Mouse (Mus musculus) lung, embryonic 14.5 days (tissue): ENCODE data around the gene Zswim4. TPM values are rescaled to one million over a fixed set of nuclear protein-coding genes. Genes with fewer than 3 reads are reported as not detected.

Source experiments
- ATAC-seq: fragments of 200-750 bp; cut with Nextera tagmentation; 2 replicates; pipeline ENCODE4 v1.8.0; 2017; ENCODE audit warnings: mild to moderate bottlenecking, moderate TSS enrichment, moderate library complexity; ENCODE audit not compliant: insufficient read depth
- DNase-seq: peaks from one replicate; pipeline ENCODE4 v3.0.0-alpha.2; 2015
- H3K27ac ChIP-seq: fragments of 300-500 bp; sonication (generic); 2 replicates; pipeline ENCODE4 v1.5.1; 2014; ENCODE audit warnings: low read depth, mild to moderate bottlenecking, moderate library complexity
- H3K27me3 ChIP-seq: fragments of 300-500 bp; sonication (generic); 2 replicates; pipeline ENCODE4 v1.6.1; 2014; ENCODE audit warnings: low read length, control low read depth; ENCODE audit not compliant: insufficient read depth
- H3K36me3 ChIP-seq: fragments of 300-500 bp; sonication (generic); 2 replicates; pipeline ENCODE4 v1.6.1; 2014; ENCODE audit warnings: control low read depth; ENCODE audit not compliant: insufficient read depth
- H3K4me1 ChIP-seq: fragments of 300-500 bp; sonication (generic); 2 replicates; pipeline ENCODE4 v1.6.1; 2014; ENCODE audit warnings: antibody characterized with exemption, control low read depth; ENCODE audit not compliant: insufficient read depth
- H3K4me2 ChIP-seq: fragments of 300-500 bp; sonication (generic); 2 replicates; pipeline ENCODE4 v1.6.1; 2014; ENCODE audit warnings: mild to moderate bottlenecking
- H3K4me3 ChIP-seq: fragments of 300-500 bp; sonication (generic); 2 replicates; pipeline ENCODE4 v1.5.1; 2014; ENCODE audit warnings: low read depth, low read length
- H3K9ac ChIP-seq: fragments of 300-500 bp; sonication (generic); 2 replicates; pipeline ENCODE4 v1.6.1; 2014
- H3K9me3 ChIP-seq: fragments of 300-500 bp; sonication (generic); 2 replicates; pipeline ENCODE4 v1.6.1; 2016; ENCODE audit warnings: low read depth, low read length, control low read depth
- CTCF ChIP-seq: IDR thresholded peaks from 2 replicates; pipeline ENCODE4 v1.5.1; 2016; ENCODE audit warnings: antibody characterized with exemption, low read depth
- WGBS: fragments of 180-500 bp; shearing (Covaris S2); extraction: QIAGEN DNeasy Blood & Tissue Kit; methylation state at CpG from one replicate; pipeline ENCODE4 v1.1.7; 2014; 5-methylcytosine and 5-hydroxymethylcytosine counted together
- polyA plus RNA-seq: library from polyadenylated mRNA; unstranded; fragments of >200 nt; fragmentation: Nextera tagmentation; extraction: Ambion mirVana; gene quantifications from 2 replicates; pipeline ENCODE4 v1.2.1, GENCODE M21; 2014

Zswim4 gene
- polyA plus RNA-seq, 1 experiment from 2014 or later = 14.4 TPM

DNA sequence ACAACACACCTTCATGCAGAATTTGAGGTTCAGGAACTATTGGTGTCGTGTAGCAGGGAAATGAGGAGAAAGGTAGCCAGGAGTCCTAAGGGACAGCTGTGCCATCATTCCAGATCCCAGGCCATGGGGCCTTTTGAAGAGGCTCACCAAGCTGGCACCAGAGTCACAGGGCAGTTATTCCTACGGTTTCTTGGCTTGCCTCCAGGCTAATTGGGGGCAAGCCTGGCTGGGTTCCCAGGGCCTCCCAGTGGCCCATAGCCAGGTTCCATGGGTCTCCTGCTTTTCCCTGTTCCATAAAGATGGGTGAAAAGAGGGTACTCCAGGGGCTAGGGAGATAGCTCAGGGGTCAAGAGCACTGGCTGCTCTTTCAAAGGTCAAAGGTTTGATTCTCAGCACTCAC, 5.0 kb upstream of the Zswim4 start:
- Histone ChIP-seq H3K27ac (no peak overlapping the region), H3K4me3 (no peak overlapping the region), H3K27me3 (no peaks in the 10 kb centered on the region), H3K4me1 (0 out of 2 replicates have a peak, but pooled peaks cover 2% of the 10 kb centered on the region), H3K9ac (no peak overlapping the region), H3K36me3 (peaks cover 25% of the 10 kb centered on the region), H3K4me2 (no peak overlapping the region), H3K9me3 (no peaks in the 10 kb centered on the region)
- DNase-seq (no peak), ATAC-seq (no peak)
- TF ChIP-seq CTCF = no peak
- 60% methylated on average over 2 of the region's 2 CpGs for WGBS

DNA sequence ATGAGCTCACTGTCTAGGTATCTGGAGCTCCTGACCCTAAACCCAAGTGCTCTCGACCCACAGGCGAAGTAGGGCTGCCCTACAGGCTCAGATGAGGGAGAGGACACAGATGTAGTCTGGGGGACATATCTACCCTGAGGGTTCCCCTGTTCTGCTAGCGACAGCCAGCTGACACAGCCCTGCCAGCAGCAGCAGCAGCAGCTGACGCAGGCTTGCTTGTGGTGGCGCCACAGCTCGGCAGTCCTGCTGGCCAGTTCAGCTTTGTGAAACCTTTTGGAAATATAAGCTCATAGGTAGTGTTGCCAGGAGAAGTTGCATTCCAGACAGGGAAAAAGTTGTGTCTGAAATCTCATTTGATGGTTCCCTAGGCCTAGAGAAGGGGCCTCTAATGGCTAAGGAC, 4.3 kb upstream of the Zswim4 start:
- no peak for DNase-seq
- TF ChIP-seq CTCF = no peak
- H3K36me3 ChIP-seq = peaks cover 18% of the 10 kb centered on the region
- ATAC-seq = no peak
- H3K27me3 ChIP-seq = no peaks in the 10 kb centered on the region
- H3K9ac ChIP-seq = no peak overlapping the region
- H3K4me1 ChIP-seq = 0 out of 2 replicates have a peak, but pooled peaks cover 3% of the 10 kb centered on the region
- 36% methylated on average over 6 of the region's 6 CpGs for WGBS
- H3K27ac ChIP-seq = no peak overlapping the region
- H3K9me3 ChIP-seq = no peaks in the 10 kb centered on the region
- H3K4me2 ChIP-seq = no peak overlapping the region
- no peak overlapping the region for H3K4me3 ChIP-seq

DNA sequence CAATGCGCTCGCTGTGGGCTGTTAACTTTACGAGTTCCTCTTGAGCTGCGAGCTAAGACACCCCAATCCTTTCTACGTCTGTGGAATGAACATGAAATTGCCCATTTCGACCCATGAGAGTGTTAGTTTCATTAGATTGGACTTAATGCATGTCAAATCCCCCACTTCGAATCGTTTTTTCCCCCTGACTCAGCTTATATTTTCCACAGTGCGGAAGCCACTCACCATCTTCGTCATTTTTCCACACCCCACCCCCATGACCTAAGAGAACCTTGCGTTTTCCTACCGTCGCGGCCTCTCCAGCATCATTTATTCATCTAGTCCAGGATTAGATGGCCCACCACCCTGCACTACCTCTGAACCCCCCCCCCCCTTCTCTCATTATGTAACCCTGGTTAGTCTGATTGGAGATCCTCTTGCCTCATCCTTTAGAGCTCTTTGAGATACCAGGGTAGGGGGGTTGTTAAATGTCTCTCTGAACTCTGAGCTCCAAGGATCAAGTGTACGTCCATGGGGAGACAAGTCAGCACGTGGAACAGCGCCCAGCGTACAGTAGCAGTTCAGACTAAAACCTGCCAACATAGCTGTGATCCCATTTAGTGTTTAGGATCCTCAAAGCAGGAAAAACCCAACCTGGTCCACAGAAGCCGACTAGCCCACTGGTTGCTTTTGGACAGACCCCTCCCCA, 831 bp upstream of the Zswim4 start:
- Histone ChIP-seq H3K4me3 (peak overlapping the region; percentile 71), H3K36me3 (peaks cover 18% of the 10 kb centered on the region; the same call in 1 of the 2 replicates), H3K9ac (peak overlapping the region; percentile 65), H3K4me2 (peak overlapping the region; percentile 77), H3K9me3 (no peaks in the 10 kb centered on the region), H3K4me1 (peaks cover 11% of the 10 kb centered on the region; the same call in 1 of the 2 replicates), H3K27ac (peak overlapping the region; percentile 83), H3K27me3 (no peaks in the 10 kb centered on the region)
- WGBS = 13% methylated on average over 19 of the region's 19 CpGs
- TF ChIP-seq CTCF = no peak
- peak; percentile 11 for DNase-seq
- ATAC-seq = peak; percentile 2

DNA sequence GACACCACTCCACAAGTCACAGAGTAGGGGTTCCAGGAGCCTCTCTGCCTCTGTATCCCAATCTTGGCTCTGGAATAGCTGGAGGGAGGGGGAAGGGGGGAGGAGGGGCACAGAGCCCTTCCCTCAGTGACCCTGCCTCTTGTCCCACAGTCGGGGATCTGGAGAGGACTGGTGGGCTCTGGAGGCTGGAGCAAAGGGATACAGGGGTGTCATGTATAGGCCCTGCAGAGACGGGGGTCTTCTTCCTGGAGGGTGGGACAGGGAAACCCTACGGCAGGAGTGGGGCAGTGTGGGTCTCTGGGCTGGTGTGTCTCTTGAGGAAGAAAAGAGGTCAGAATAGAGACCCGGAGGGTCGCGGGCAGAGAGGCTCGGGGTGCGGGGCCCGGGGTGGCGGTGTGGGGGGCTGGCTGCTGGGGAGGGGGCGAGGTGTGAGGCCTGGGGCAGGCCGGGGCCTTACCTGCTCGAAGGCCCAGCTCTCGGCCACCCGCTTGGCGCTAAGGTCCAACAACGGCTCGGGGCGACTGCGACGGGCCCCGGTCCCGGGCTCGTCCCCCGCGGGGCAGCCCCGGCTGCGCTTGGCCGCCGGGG, 351 bp downstream of the Zswim4 start:
- peak; percentile 6 for ATAC-seq
- Histone ChIP-seq H3K27me3 (no peaks in the 10 kb centered on the region), H3K36me3 (peaks cover 25% of the 10 kb centered on the region; the same call in 1 of the 2 replicates), H3K4me1 (peaks cover 11% of the 10 kb centered on the region; the same call in 1 of the 2 replicates), H3K4me2 (peak overlapping the region; percentile 94), H3K27ac (peak overlapping the region; percentile 32; the same call in 1 of the 2 replicates), H3K4me3 (peak overlapping the region; percentile 71), H3K9me3 (no peaks in the 10 kb centered on the region), H3K9ac (peak overlapping the region; percentile 86)
- WGBS = 1% methylated on average over 28 of the region's 30 CpGs
- TF ChIP-seq CTCF = no peak
- DNase-seq = peak; percentile 18

DNA sequence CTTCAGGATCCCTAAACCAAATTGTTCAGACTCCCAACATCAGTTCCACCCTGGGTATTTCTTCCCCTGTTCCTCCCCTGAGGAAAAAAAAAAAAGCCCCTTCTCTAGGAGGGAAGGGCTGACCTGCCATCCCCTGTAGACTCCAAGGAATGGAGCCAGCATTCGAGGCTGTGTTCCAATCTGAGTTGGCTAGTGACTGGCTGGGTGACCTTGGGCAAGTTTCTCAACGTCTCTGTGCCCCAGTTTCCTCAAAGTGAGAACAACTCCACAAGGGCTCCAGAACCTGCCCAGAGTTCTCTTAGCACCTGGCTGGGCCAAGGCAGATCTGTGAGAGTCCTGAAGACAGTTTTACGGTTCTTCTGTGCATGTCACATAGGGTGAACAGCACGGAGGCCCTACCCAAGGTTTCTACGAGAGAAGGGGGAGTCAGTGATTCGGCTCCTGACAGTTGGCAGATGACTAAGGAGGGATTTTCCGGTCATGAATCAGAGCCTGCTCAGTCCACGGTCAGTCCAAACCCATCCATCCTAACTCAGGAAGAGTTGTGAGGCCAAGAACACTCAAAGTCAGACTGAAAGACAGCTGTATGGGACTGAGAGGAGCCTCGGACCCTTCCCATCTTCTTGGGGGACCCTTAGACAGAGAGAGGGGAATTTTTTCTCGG, 977 bp downstream of the Zswim4 start:
- H3K4me1 ChIP-seq = peaks cover 11% of the 10 kb centered on the region; the same call in 1 of the 2 replicates
- ATAC-seq (no peak), DNase-seq (no peak)
- no peaks in the 10 kb centered on the region for H3K9me3 ChIP-seq
- peak overlapping the region; percentile 86 for H3K9ac ChIP-seq
- H3K36me3 ChIP-seq = peaks cover 31% of the 10 kb centered on the region; the same call in 1 of the 2 replicates
- peak overlapping the region; percentile 94 for H3K4me2 ChIP-seq
- TF ChIP-seq CTCF = no peak
- peak overlapping the region; percentile 32; the same call in 1 of the 2 replicates for H3K27ac ChIP-seq
- 25% methylated on average over 10 of the region's 10 CpGs for WGBS
- no peaks in the 10 kb centered on the region for H3K27me3 ChIP-seq
- peak overlapping the region; percentile 71 for H3K4me3 ChIP-seq

DNA sequence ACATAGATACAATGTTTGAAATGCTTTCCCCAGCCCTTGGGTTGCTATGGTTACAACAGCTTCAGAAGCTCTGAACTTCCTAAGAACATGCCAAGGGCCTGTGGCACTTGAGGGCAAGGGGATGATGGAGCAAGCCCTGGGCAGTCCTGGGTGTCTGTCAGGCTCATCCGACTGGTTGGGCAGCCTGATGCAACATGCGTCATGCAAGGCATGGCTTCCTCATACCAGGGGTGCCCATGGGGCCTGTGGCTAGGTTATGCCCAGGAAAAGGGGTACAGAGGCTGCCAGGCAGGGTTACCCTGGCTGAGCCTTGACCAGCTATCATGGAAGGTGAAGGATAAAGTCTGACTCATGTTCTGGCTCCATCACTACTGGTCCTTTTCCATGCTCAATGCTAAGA, 3.8 kb downstream of the Zswim4 start:
- H3K4me3 ChIP-seq = no peak overlapping the region
- peaks cover 11% of the 10 kb centered on the region; the same call in 1 of the 2 replicates for H3K4me1 ChIP-seq
- H3K9ac ChIP-seq = no peak overlapping the region
- no peaks in the 10 kb centered on the region for H3K9me3 ChIP-seq
- H3K27me3 ChIP-seq = no peaks in the 10 kb centered on the region
- no peak overlapping the region for H3K4me2 ChIP-seq
- WGBS = 76% methylated on average over 2 of the region's 2 CpGs
- ATAC-seq (no peak), DNase-seq (no peak)
- no peak overlapping the region for H3K27ac ChIP-seq
- peaks cover 58% of the 10 kb centered on the region for H3K36me3 ChIP-seq
- TF ChIP-seq CTCF = no peak

DNA sequence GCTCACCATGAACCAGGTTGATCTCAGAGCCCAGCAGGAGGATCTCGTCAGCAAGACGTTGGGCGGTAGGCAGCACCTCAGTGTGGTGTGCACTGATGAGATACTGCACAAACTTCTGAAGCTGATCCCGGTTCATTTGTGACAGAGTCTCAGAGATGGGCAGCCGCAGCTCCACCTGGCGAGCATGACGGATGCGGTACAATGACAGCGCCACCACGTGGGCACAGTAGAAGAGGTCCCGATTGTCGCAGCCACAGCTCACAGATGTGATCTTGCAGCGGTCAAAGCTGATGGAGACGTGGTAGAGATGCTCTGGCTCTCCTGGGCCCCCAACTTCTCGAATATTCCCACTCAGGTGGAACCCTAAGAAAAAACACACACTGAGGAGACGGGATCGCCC, 6.1 kb downstream of the Zswim4 start:
- DNase-seq (no peak), ATAC-seq (no peak)
- peaks cover 81% of the 10 kb centered on the region for H3K36me3 ChIP-seq
- H3K27me3 ChIP-seq = no peaks in the 10 kb centered on the region
- no peak overlapping the region for H3K9ac ChIP-seq
- TF ChIP-seq CTCF = peak; percentile 38; the same call in 1 of the 2 replicates
- no peak overlapping the region for H3K27ac ChIP-seq
- WGBS = 81% methylated on average over 17 of the region's 17 CpGs
- peaks cover 3% of the 10 kb centered on the region; the same call in 1 of the 2 replicates for H3K4me1 ChIP-seq
- no peaks in the 10 kb centered on the region for H3K9me3 ChIP-seq
- H3K4me2 ChIP-seq = no peak overlapping the region
- no peak overlapping the region for H3K4me3 ChIP-seq
